Mouse (Mus musculus) hindbrain, embryonic 11.5 days (tissue): Measurements from ENCODE around the gene Irf2bp2. TPM values are rescaled to one million over a fixed set of nuclear protein-coding genes. Genes with fewer than 3 reads are reported as not detected.

Experiments
- ATAC-seq: fragments of 200-750 bp; cut with Nextera tagmentation; 2 replicates; pipeline ENCODE4 v1.8.0; 2017; ENCODE audit warnings: mild to moderate bottlenecking, moderate TSS enrichment, moderate library complexity; ENCODE audit not compliant: low FRiP score
- DNase-seq: peaks from one replicate; pipeline ENCODE4 v3.0.0-alpha.2; 2015; ENCODE audit warnings: low spot score
- H3K27ac ChIP-seq: fragments of 300-500 bp; sonication (generic); 2 replicates; pipeline ENCODE4 v1.5.1; 2014; ENCODE audit warnings: mild to moderate bottlenecking, low read depth, low read length
- H3K27me3 ChIP-seq: fragments of 300-500 bp; sonication (generic); 2 replicates; pipeline ENCODE4 v1.6.1; 2014; ENCODE audit warnings: mild to moderate bottlenecking, low read length, moderate library complexity, mixed read lengths; ENCODE audit not compliant: control insufficient read depth, insufficient read depth
- H3K36me3 ChIP-seq: fragments of 300-500 bp; sonication (generic); 2 replicates; pipeline ENCODE4 v1.6.1; 2014; ENCODE audit warnings: mild to moderate bottlenecking, low read length, moderate library complexity, mixed read lengths; ENCODE audit not compliant: control insufficient read depth, insufficient read depth
- H3K4me1 ChIP-seq: fragments of 300-500 bp; sonication (generic); replicated peaks from 2 replicates; pipeline ENCODE4 v1.6.1; 2014; ENCODE audit warnings: low read length, mixed read lengths; ENCODE audit not compliant: control insufficient read depth, insufficient read depth
- H3K4me2 ChIP-seq: fragments of 300-500 bp; sonication (generic); replicated peaks from 2 replicates; pipeline ENCODE4 v1.6.1; 2014; ENCODE audit warnings: mild to moderate bottlenecking, low read depth, low read length
- H3K4me3 ChIP-seq: fragments of 300-500 bp; sonication (generic); 2 replicates; pipeline ENCODE4 v1.5.1; 2014; ENCODE audit warnings: low read depth, low read length
- H3K9ac ChIP-seq: fragments of 300-500 bp; sonication (generic); 2 replicates; pipeline ENCODE4 v1.6.1; 2014; ENCODE audit warnings: low read depth, low read length
- H3K9me3 ChIP-seq: fragments of 300-500 bp; sonication (generic); 2 replicates; pipeline ENCODE4 v1.6.1; 2016; ENCODE audit warnings: low read length; ENCODE audit not compliant: control insufficient read depth
- WGBS: fragments of 180-500 bp; shearing (Covaris S2); extraction: QIAGEN DNeasy Blood & Tissue Kit; methylation state at CpG from one replicate; pipeline ENCODE4 v1.1.7; 2014; 5-methylcytosine and 5-hydroxymethylcytosine counted together
- polyA plus RNA-seq: library from polyadenylated mRNA; unstranded; fragments of >200 nt; fragmentation: Nextera tagmentation; extraction: Ambion mirVana; gene quantifications from 2 replicates; pipeline ENCODE4 v1.2.1, GENCODE M21; 2014

Gene Irf2bp2
- polyA plus RNA-seq, 1 experiment from 2014 or later, result 5.5 TPM

- Histone ChIP-seq H3K9me3 (no peaks in the 10 kb centered on the region), H3K4me2 (no peak overlapping the region), H3K27me3 (no peaks in the 10 kb centered on the region), H3K36me3 (no peaks in the 10 kb centered on the region), H3K4me1 (no peaks in the 10 kb centered on the region), H3K4me3 (no peak overlapping the region), H3K27ac (no peak overlapping the region), H3K9ac (no peak overlapping the region)
- DNase-seq, result no peak
- WGBS, result 91% methylated on average over 4 of the region's 4 CpGs
- no peak for ATAC-seq
Observed at GRCm38 (mm10) chr8:126547361-126547760, 46.4 kb downstream of the Irf2bp2 start.

GRCm38 (mm10) chr8:126546480-126546879, 47.3 kb downstream of the Irf2bp2 start:
- H3K27me3 ChIP-seq, result no peaks in the 10 kb centered on the region
- H3K9ac ChIP-seq, result no peak overlapping the region
- no peaks in the 10 kb centered on the region for H3K4me1 ChIP-seq
- no peak overlapping the region for H3K4me2 ChIP-seq
- no peak for DNase-seq
- 78% methylated on average over 1 of the region's 1 CpGs for WGBS
- H3K4me3 ChIP-seq, result no peak overlapping the region
- H3K36me3 ChIP-seq, result no peaks in the 10 kb centered on the region
- ATAC-seq, result no peak
- no peak overlapping the region for H3K27ac ChIP-seq
- H3K9me3 ChIP-seq, result no peaks in the 10 kb centered on the region

GRCm38 (mm10) chr8:126543407-126543806, 50.4 kb downstream of the Irf2bp2 start:
- ATAC-seq (no peak), DNase-seq (no peak)
- no peaks in the 10 kb centered on the region for H3K27me3 ChIP-seq
- no peaks in the 10 kb centered on the region for H3K36me3 ChIP-seq
- H3K9me3 ChIP-seq, result no peaks in the 10 kb centered on the region
- H3K4me2 ChIP-seq, result no peak overlapping the region
- H3K4me3 ChIP-seq, result no peak overlapping the region
- peaks cover 11% of the 10 kb centered on the region for H3K4me1 ChIP-seq
- WGBS, result 89% methylated on average over 8 of the region's 8 CpGs
- H3K27ac ChIP-seq, result no peak overlapping the region
- H3K9ac ChIP-seq, result no peak overlapping the region

- Histone ChIP-seq H3K9me3 (no peaks in the 10 kb centered on the region), H3K27me3 (no peaks in the 10 kb centered on the region), H3K27ac (no peak overlapping the region), H3K9ac (no peak overlapping the region), H3K4me1 (peaks cover 11% of the 10 kb centered on the region), H3K4me2 (no peak overlapping the region), H3K4me3 (no peak overlapping the region), H3K36me3 (no peaks in the 10 kb centered on the region)
- ATAC-seq (no peak), DNase-seq (no peak)
- WGBS, result 84% methylated on average over 5 of the region's 5 CpGs
Observed at GRCm38 (mm10) chr8:126542757-126543156, 51.0 kb downstream of the Irf2bp2 start.

- no peak overlapping the region for H3K27ac ChIP-seq
- H3K9me3 ChIP-seq, result no peaks in the 10 kb centered on the region
- H3K4me3 ChIP-seq, result no peak overlapping the region
- WGBS, result 78% methylated on average over 10 of the region's 10 CpGs
- no peak overlapping the region for H3K4me2 ChIP-seq
- DNase-seq (no peak), ATAC-seq (no peak)
- H3K36me3 ChIP-seq, result no peaks in the 10 kb centered on the region
- H3K27me3 ChIP-seq, result no peaks in the 10 kb centered on the region
- H3K9ac ChIP-seq, result no peak overlapping the region
- H3K4me1 ChIP-seq, result peaks cover 15% of the 10 kb centered on the region
Observed at GRCm38 (mm10) chr8:126542090-126542689, 51.6 kb downstream of the Irf2bp2 start.

- Histone ChIP-seq H3K27me3 (no peaks in the 10 kb centered on the region), H3K9ac (no peak overlapping the region), H3K4me1 (peaks cover 23% of the 10 kb centered on the region), H3K36me3 (no peaks in the 10 kb centered on the region), H3K9me3 (no peaks in the 10 kb centered on the region), H3K27ac (no peak overlapping the region), H3K4me3 (no peak overlapping the region), H3K4me2 (no peak overlapping the region)
- WGBS, result 90% methylated on average over 5 of the region's 5 CpGs
- no peak for ATAC-seq
- DNase-seq, result no peak
Observed at GRCm38 (mm10) chr8:126540298-126540697, 53.5 kb downstream of the Irf2bp2 start.

- 70% methylated on average over 10 of the region's 10 CpGs for WGBS
- Histone ChIP-seq H3K27ac (peak overlapping the region; percentile 65; the same call in 1 of the 2 replicates), H3K4me3 (no peak overlapping the region), H3K4me1 (peaks cover 23% of the 10 kb centered on the region), H3K27me3 (no peaks in the 10 kb centered on the region), H3K9me3 (no peaks in the 10 kb centered on the region), H3K36me3 (no peaks in the 10 kb centered on the region), H3K4me2 (0 out of 2 replicates have a peak overlapping the region, but pooled peaks have one; percentile 6), H3K9ac (no peak overlapping the region)
- DNase-seq (no peak), ATAC-seq (peak; percentile 41)
Observed at GRCm38 (mm10) chr8:126539355-126540093, 54.3 kb downstream of the Irf2bp2 start.

GRCm38 (mm10) chr8:126538648-126539354, 55.0 kb downstream of the Irf2bp2 start:
- ATAC-seq (peak; percentile 76), DNase-seq (peak; percentile 82)
- Histone ChIP-seq H3K36me3 (no peaks in the 10 kb centered on the region), H3K4me1 (peaks cover 23% of the 10 kb centered on the region), H3K4me2 (0 out of 2 replicates have a peak overlapping the region, but pooled peaks have one; percentile 6), H3K9ac (no peak overlapping the region), H3K27ac (peak overlapping the region; percentile 65), H3K4me3 (no peak overlapping the region), H3K9me3 (no peaks in the 10 kb centered on the region), H3K27me3 (no peaks in the 10 kb centered on the region)
- WGBS, result 4% methylated on average over 12 of the region's 12 CpGs
